Mouse (Mus musculus): ENCODE data around the gene Armh1. TPM values are rescaled to one million over a fixed set of nuclear protein-coding genes. Genes with fewer than 3 reads are reported as not detected.

Gene Armh1
- total RNA-seq, 2 experiments from 2014 or later, result 0.63 TPM; not detected in 1

DNA sequence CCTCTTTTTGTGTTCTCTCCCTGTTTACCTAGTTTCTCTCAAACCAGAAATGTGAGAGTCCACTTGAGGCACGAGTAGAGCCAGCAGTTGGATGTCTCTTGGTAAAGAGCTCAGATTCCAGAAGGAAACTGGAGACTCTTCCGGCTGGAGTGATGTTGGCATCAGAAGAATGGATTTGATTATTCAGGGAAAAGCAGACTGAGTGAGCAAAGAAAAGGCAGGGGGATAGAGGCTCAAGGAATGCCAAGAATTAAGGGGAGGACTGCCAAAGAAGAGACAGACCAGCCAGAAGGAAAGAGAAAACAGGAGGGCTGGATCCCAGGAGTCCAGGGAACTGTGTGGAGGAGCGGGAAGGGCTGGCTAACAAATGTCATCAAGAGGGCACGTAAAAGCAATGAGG, 16.1 kb downstream of the Armh1 start:
- DNase-seq (ENCODE audit: extremely low spot score in 1 of 2, low spot score in 2 of 2), result no peak
- no peak for TF ChIP-seq CTCF (IDR thresholded peaks at IDR 0.05)
- Histone ChIP-seq H3K27ac (no peak overlapping the region), H3K4me3 (no peak overlapping the region)
- intact Hi-C loops (cut with DNase I), result no loop called here

DNA sequence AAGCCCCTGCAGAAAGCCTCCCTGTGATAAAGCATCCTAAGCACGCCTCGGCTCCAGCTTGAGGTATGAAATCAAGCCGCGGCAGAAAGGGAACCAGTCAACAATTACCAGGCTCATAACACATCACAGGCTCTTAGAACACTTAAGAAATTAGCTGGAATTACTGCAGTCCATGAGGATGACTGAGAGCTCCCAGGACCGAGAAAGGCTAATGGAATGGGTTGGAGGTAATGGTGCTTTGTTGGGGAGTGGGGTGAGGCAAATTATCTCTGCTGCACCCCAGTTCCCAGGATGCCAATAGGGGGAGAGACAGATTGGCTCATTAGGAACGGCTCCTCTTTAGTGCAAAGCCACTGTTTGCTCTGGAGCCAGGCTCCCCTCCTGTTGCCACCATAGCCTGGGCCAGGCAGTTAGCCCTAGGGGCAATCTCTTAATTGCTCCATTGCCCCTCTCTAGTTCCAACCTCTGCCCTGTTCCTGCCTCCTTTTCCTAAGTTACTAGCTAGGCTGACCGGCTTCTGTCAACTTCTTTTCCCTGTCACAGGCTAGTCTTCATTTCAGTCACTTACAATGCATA, 17.7 kb downstream of the Armh1 start:
- intact Hi-C loops (cut with DNase I), result no loop called here

DNA sequence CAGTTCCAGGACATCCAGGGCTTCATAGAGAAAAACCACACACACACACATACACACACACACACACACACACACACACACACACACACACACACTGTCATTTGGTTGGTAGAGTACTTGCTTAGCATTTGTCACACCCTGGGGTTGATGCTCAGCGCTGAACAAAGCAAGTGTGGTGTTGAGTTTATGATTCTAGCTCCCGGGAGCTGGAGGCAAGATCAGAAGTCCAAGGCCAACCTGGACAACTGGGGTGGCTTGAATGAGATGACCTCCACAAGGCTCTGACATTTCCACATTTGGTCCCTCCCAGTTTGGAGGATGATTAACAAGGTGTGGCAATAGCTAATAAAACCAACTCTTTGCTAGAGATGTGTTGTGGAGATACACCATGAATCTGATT, 20.7 kb downstream of the Armh1 start:
- DNase-seq (ENCODE audit: extremely low spot score in 1 of 2, low spot score in 2 of 2), result no peak
- Histone ChIP-seq H3K4me3 (no peak overlapping the region), H3K27ac (no peak overlapping the region)
- TF ChIP-seq CTCF (IDR thresholded peaks at IDR 0.05), result no peak
- intact Hi-C loops (cut with DNase I), result no loop called here

More for the DNA sequence above, 17.7 kb downstream of the Armh1 start:
- Histone ChIP-seq H3K4me3 (no peak overlapping the region), H3K27ac (no peak overlapping the region)
- DNase-seq (ENCODE audit: extremely low spot score in 1 of 2, low spot score in 2 of 2), result no peak
- no peak for TF ChIP-seq CTCF (IDR thresholded peaks at IDR 0.05)

DNA sequence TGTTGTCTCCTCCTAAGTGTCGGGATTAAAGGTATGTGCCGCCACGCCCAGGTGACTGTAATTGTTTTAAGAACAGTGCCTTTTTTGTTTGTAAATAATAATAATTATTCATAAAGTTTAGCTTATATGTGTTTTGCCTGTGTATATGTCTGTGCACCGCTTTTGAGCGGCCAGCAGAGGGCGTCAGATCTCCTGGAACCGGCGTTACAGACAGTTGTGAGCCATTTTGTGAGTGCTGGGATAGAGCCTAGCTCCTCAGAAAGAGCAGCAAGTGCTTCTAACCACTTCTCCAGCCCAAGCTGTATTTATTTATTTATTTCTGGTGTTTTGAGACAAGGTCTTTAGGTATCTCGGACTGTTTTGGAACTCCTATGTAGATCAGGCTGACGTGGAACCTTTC, 21.6 kb downstream of the Armh1 start:
- intact Hi-C loops (cut with DNase I), result no loop called here
- Histone ChIP-seq H3K27ac (no peak overlapping the region), H3K4me3 (no peak overlapping the region)
- peak; percentile 40 for TF ChIP-seq CTCF (IDR thresholded peaks at IDR 0.05)
- DNase-seq (ENCODE audit: extremely low spot score in 1 of 2, low spot score in 2 of 2), result no peak

DNA sequence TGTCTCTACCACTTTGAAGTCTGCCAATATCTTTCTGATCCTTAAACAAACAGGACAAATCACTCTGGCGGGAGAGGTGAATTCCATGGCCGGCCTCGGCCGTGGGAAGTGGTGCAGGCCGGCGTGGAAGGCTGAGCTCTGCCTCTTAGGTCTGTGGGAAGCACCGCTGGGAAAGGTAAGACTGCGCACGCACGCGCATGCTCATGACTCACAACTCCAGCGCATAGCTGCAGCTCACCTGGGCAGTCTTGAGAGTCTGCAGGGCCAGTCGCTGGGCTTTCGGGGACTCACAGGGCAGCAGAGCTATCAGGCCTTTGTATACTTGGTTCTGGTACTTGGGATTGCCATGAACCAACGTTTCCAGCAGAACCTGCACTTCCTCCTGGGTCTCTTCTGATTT, 22.3 kb downstream of the Armh1 start:
- Histone ChIP-seq H3K27ac (no peak overlapping the region), H3K4me3 (no peak overlapping the region)
- DNase-seq (ENCODE audit: extremely low spot score in 1 of 2, low spot score in 2 of 2), result no peak
- TF ChIP-seq CTCF (IDR thresholded peaks at IDR 0.05), result no peak
- intact Hi-C loops (cut with DNase I), result no loop called here

DNA sequence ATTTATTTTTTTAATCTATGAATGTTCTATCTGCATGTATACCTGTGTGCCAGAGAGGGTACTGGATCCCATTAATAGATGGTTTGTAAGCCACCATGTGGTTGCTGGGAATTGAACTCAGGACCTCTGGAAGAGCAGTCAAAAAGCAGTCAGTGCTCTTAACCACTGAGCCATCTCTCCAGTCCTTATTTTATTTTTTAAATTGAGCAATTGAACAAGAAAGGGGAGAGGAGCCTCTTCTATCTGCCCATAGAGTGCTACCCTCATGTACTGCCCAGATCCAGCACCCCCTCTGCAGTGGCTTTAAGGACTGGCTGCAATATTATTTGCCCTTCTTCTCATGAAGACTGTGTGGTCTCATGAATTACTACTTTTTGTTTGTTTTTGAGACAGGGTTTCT, 26.7 kb downstream of the Armh1 start:
- TF ChIP-seq CTCF (IDR thresholded peaks at IDR 0.05), result no peak
- H3K4me3 ChIP-seq, result no peak overlapping the region
- H3K27ac ChIP-seq, result no peak overlapping the region
- intact Hi-C loops (cut with DNase I), result no loop called here
- DNase-seq (ENCODE audit: extremely low spot score in 1 of 2, low spot score in 2 of 2), result no peak

DNA sequence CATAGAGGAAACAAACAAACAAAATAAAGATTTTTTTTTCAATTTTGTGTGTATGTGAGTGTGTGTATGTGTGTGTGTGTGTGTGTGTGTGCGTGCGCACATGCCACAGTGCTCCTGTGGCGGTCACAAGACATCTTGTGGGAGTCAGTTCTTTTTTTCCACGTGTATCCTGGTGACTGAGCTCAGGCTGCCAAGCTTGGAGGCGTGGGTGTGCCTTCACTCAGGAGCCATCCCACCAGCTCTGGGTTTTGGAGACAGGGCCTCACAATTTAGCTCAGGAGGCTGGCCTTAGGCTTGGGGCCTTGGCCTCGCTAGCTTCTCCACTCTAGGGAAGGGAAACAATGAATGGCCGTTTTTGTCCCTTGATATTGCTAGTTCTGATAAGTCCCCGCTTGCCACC, 27.8 kb downstream of the Armh1 start:
- TF ChIP-seq CTCF (IDR thresholded peaks at IDR 0.05), result no peak
- DNase-seq (ENCODE audit: extremely low spot score in 1 of 2, low spot score in 2 of 2), result no peak

DNA sequence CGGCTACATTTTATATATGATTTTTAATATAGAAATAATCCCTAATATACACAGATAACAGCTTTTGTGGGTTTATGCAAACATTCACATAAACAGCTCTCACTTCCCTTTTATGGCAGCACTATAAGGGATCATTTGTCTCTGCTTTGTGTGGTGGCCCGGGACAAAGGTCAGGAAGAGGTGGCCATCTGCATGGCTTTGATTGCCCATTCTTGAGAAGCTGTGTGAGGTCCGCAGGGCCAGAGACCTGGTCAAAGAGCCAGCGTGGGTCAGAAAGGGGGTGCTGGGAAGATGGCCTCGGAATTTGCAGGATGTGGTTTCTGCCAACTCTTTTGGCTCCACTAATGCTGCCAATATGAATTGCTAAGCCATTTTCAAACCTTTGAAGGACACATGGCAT, 28.9 kb downstream of the Armh1 start:
- TF ChIP-seq CTCF (IDR thresholded peaks at IDR 0.05), result no peak
- intact Hi-C loops (cut with DNase I), result no loop called here
- Histone ChIP-seq H3K4me3 (no peak overlapping the region), H3K27ac (no peak overlapping the region)
- no peak for DNase-seq (ENCODE audit: extremely low spot score in 1 of 2, low spot score in 2 of 2)

More for the DNA sequence above, 27.8 kb downstream of the Armh1 start:
- intact Hi-C loops (cut with DNase I), result no loop called here
- Histone ChIP-seq H3K4me3 (no peak overlapping the region), H3K27ac (peak overlapping the region; percentile 28; the same call in 1 of the 2 replicates)

DNA sequence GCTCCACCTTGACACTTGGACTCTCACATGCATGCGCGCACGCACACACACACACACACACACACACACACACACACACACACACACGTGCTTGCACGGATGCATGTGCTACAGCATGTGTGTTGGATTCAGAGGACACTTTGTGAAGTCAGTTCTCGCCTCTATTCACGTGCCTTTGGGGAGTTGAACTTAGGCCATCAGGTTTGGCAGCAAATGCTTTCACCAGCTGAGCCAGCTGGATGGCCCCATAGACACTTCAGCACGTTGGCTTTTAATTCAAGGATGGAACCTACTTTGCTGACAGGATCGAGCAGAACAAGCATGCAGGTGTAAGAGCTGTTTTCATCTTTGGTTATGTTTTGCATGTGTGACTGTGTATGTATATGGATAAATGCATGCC, 30.1 kb downstream of the Armh1 start:
- no peak overlapping the region for H3K4me3 ChIP-seq
- no peak for DNase-seq (ENCODE audit: extremely low spot score in 1 of 2, low spot score in 2 of 2)
- intact Hi-C loops (cut with DNase I), result no loop called here
- no peak overlapping the region for H3K27ac ChIP-seq
- TF ChIP-seq CTCF (IDR thresholded peaks at IDR 0.05), result no peak

DNA sequence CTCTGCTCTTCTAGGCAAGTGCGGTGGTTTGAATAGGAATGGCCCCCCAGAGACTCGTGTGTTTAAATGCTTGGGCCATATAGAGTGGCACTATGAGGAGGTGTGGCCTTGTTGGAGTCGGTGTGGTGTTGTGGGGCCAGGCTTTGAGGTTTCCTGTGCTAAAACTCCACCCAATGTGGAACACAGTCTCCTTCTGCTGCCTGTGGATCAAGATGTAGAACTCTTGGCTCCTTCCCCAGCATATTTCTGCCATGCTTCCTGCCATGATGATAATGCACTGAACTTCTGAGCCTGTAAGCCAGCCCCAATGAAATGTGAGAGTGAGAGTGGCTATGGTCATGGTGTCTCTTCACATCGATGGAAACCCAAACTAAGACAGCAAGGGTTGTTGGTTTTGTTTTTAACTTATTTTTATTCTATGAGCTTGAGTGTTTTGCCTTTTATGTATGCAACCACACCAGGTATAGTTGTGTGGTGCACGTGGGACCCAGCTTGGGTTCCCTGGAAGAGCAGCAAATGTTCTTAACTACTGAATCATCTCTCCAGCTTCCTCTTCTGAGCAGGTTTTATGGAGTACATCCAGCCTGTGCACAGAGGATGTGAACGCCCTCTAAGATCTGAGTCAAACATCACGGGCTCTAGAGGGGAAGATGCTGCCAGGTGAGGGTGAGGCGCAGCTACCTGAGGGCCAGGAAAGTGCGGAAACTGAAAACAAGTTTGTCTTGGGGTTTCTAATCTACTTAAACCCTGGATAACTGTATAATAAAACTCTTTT, 31.0 kb downstream of the Armh1 start:
- H3K27ac ChIP-seq, result no peak overlapping the region
- DNase-seq (ENCODE audit: extremely low spot score in 1 of 2, low spot score in 2 of 2), result no peak
- TF ChIP-seq CTCF (IDR thresholded peaks at IDR 0.05), result no peak
- intact Hi-C loops (cut with DNase I), result no loop called here
- no peak overlapping the region for H3K4me3 ChIP-seq

DNA sequence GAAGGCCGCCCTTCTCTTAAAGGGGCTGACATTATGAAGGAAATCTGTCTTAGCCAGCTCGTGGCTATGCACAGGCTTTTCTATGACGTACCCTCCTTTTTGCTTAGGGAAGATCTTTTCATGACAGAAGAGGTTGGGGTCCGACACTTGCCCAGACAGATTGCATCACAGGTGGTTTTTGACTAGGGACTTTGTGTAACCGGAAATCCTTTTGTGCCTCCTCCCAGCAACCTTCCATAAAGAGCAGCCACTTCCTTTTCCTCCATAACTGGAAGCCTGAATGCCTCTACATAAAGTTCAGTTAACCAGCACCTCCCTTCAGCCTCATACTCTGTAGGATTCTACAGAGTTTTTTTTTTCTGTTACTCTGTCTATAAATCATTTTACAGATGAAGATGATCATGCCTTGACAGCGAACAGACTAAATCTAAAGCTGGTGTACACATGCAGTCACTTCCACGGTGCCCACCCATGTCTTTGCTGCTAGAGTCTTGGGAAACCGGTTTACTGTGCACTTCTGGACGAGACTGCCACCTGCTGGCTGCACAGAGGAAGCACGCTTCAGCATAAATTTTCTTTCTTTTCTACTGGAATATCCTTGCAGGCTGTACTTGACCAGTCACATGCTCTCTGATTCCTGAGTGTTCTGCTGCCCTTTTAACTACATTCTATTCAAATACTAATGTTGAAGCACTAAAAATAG, 33.3 kb downstream of the Armh1 start:
- intact Hi-C loops (cut with DNase I), result no loop called here
- TF ChIP-seq CTCF (IDR thresholded peaks at IDR 0.05), result peak; percentile 98

DNA sequence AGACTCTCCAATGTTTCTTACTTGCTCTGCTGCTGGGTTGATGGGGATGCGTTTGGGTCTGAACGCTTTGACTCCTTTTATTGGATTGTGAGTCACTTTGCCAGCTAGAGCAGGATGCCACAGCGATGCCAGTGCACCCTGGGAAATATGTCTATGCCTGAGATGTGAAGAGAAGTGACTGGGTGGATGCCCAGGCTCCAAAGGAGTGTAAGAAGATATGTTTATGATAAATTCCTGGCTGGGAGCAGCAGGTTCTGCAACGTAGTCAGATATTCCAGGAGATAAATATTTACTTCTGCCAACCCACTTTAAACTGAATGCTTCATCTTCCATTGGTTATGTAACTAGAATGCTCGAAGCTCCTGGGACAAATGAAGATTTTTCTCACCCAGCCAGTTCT, 34.9 kb downstream of the Armh1 start:
- intact Hi-C loops (cut with DNase I), result no loop called here
- TF ChIP-seq CTCF (IDR thresholded peaks at IDR 0.05), result no peak

More for the DNA sequence above, 33.3 kb downstream of the Armh1 start:
- no peak overlapping the region for H3K4me3 ChIP-seq
- peak; percentile 42 to 51 for DNase-seq (ENCODE audit: extremely low spot score in 1 of 2, low spot score in 2 of 2)
- no peak overlapping the region for H3K27ac ChIP-seq

More for the DNA sequence above, 34.9 kb downstream of the Armh1 start:
- Histone ChIP-seq H3K27ac (peak overlapping the region; percentile 37), H3K4me3 (no peak overlapping the region)
- DNase-seq (ENCODE audit: extremely low spot score in 1 of 2, low spot score in 2 of 2), result peak in 1 of 2 experiments; percentile 19

Measured in left cerebral cortex, adult 2 months (tissue).